Mouse (Mus musculus) megakaryocyte, embryonic 14.5 days (primary cell): ENCODE results near the gene Serpina3c.

Source experiments
- FLI1 ChIP-seq: IDR thresholded peaks from 2 replicates; pipeline ENCODE4 v1.6.1; 2012; ENCODE audit warnings: low read length, inconsistent platforms, mixed read lengths
- GATA1 ChIP-seq: IDR thresholded peaks from 3 replicates; pipeline ENCODE4 v1.6.1; 2012; ENCODE audit warnings: mixed read lengths, low read length, inconsistent platforms, borderline replicate concordance

- TF ChIP-seq GATA1 (no peak), FLI1 (no peak)
These were observed 1.7 kb downstream of the Serpina3c start for GRCm38 (mm10) chr12:104151989-104152388.
